Mouse (Mus musculus): ENCODE results near the gene Clstn1.
A peak's percentile ranks its signal among the peaks of the same experiment; 100 is the strongest.

Gene Clstn1

DNA sequence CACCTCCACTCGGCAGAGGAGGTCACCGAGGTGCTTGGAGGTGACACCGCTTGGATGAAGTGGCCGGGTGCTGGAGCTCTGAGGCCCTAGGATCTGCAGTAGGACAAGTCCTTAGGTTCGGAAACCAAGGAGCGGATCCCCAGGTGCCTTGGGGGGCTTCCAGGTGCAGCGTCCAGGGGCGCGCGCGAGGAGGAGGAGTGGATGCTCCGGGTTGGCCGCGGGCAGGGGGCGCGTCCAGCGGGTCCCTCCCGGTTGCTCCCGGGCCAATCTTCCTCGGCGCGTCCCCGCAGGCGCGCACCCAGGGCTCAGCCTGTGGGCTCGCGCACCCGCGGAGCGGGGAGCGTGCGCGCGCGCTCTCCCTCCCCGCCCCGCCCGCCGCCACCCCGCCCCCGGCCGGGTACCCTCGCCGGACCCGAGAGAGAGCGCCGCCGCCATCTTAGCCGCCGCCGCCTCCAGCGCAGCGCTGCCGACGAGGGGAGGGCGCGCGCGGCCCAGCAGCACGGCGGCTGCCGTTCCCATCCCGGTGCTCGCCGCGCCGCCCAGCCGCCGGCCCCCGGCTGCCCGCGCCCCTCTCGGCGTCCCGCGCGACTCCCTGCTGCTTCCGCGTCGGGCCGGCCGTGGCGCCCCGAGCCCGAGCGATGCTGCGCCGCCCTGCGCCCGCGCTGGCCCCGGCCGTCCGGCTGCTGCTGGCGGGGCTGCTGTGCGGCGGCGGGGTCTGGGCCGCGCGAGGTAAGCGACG lies at the start of gene Clstn1:
Gene Clstn1, plus strand, starts transcription at position 425 of the 739 bp plus-strand sequence.
- peak; percentile 86 for DNase-seq (ENCODE audit: low spot score)

DNA sequence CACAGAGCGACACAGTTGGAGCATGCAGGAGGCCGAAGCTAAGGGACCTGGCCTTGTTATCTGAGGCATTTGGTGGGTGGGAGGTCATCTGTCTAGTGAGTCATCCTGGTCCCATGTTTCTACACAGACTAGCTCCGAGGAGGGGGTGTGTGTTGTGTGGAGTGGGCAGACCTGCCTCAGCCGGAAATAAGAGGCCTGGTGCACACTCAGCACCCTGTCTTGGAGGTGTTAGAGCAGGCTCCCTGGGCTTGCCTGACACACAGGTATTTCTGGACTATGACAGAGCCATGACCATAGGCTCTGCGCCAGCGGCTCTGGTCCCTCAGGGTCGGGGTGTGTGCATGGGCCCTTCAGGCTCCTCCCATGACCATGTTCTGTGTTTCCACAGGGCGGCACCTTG lies 46.8 kb upstream of the Clstn1 start:
- no peak for DNase-seq (ENCODE audit: low spot score)

DNA sequence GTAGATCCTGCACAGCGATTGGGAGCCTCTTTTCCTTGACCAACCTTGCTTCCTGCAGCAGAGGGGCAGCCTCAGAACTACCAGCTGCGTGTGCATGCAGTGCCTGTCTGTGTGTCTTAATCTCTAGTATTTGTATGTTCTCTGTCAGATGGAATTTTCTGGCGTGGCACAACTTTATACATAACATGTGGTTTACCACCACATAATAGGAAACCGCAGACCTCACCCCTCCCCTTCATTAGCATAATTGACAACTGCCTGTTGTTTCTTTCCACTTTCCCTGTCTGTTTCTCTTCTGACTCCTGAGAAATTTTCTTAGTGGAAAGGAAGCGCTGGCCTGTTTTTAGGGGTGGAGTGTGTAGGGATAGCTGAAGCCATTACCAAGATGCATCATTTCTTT lies 44.3 kb upstream of the Clstn1 start:
- no peak for DNase-seq (ENCODE audit: low spot score)

DNA sequence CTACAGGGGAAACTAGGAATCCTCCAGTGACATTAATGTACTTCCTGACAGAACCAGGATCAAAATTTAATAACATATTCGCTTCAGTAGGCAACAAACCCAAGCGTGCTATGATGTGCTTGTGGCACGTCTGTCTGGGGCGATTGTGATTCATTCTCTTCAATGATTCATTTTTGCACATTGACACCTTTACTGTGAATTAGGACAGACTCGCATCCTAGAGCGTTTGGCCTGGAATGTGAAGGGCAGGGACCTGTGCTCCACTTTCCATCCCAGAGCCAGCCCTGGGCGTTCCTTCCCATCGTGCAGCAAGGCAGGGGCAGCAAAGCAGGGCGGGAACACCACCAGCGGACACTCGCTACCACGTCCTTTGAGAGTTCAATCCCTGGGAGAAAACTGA lies 43.8 kb upstream of the Clstn1 start:
- DNase-seq (ENCODE audit: low spot score), result no peak

DNA sequence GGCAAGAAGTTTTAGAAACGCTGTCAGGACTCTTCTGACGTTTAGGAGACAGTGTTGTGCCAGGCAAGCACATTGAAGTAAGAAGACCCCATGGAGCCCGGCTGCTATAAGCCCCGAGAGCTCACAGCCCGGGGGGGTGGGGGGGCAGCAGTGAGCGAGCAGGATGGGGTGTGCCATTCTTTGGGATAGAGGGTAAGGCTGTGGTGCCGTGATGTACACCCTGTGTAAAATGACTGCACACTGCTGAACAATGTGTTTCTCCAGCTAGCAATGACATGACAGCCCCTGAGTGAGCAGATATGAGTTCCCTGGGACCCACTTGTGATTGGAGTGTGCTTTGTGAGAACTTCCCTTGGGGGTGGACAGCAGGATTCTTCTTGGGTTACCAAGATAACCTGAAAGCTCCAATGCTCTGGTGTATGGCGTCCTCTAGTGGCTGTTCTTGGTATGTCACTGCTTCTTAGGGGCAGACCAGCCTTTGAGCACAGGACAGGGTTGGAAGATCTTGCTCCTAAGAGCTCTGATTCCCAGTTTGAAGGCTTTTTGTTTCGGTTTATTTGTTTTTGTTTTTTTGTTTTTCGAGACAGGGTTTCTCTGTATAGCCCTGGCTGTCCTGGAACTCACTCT lies 43.2 kb upstream of the Clstn1 start:
- peak; percentile 97 for DNase-seq (ENCODE audit: low spot score)

DNA sequence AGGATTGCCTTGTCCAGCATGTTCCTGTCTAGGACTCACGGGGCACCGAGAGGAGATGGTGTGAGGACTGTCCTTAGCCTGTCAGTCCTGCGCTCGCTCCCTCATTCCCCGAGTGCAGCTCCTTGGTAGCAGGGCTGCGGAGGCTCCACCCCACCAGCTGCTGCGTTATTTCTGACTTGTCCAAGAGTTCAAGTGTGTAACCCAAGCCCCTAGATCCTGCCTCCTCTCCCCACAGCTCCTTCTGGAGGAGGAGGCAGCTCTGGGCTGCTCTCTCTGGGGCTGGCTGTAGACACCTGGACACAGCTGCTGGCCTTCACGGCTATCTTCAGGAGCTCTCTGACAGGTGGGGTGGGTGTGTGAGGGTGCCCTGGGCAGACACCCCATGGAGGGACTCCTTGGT lies 41.4 kb upstream of the Clstn1 start:
- DNase-seq (ENCODE audit: low spot score), result no peak

DNA sequence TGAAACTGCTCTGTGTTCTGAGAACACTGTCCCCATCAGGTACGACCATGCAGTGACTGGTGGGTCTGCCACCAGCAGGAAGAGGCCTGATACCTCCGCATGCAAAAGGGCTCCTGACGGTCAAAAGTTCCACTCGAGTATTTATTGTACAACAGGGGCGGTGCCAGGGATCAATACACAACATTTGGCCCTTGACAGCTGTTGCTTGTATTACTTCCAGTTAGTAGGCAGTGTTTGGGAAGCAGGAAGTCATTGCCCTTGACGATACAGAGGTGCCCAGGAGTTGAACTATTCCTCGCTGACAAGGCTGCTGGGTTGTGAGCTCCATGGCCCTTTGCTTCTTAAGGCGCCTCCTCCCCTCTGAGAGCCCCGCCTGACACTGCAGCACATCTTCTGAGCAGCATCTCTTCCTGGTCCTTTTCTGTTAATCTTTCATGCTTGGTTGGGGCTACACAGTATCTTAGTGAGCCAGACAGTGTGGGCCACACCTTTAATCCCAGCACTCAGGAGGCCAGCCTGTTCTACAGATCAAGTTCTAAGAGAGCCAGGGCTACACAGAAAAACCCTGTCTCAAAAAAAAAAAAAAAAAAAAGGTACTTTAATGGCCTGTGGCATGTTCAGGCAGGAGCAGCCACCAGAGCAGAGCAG lies 39.3 kb upstream of the Clstn1 start:
- no peak for DNase-seq (ENCODE audit: low spot score)

DNA sequence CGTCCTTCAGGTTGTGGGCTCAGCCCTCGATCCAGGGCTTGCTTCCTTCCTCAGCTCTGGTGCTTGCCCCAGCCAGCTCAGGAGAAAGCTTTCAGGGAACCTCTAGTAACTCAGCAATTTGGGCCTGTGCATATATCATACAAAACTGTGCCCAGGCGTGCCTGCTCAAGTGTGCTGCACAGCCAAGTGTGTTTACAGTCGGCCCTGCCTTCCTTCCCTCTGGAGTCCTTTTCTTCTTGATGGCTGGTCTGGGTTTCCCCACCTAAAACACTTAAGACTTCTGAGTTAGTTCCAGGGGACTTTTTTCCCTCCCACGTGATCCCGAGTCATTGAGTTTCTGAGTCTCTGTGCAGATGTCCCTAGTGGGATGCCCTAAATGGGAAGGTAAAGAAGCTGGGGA lies 38.7 kb upstream of the Clstn1 start:
- DNase-seq (ENCODE audit: low spot score), result no peak

DNA sequence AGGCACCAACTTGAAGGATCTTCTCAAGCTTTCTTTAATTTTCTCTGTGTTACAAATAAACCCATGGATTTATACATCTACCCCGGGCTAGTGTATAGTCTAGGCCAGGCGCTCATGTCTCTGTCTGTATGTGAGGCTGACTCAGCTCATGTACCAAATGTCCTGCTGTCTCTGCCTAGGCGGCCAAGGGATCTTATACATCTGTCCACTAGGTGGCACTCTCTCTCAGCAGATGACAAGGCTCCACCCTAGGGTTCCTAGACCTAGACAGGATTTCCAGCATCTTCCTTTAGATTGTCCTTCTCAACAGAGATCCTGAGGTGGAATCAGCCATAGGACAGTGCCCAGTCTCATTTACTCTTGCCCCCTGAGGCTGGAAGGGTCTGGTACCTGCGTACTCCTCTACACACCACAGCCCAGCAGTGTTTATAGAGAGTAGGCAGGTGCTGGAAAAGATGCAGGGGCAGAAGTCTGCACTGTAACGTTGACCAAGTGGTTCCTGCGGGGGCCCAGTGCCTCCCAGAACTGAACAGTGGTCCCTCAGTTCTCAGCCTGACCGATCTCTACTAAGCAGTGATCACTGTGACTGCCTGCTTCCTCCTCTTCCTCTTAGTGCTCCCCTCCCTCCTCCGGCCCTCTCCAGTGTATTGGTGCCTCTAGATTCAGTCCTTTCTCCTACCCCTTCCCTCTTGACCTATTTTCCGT lies 36.9 kb upstream of the Clstn1 start:
- peak; percentile 94 for DNase-seq (ENCODE audit: low spot score)

DNA sequence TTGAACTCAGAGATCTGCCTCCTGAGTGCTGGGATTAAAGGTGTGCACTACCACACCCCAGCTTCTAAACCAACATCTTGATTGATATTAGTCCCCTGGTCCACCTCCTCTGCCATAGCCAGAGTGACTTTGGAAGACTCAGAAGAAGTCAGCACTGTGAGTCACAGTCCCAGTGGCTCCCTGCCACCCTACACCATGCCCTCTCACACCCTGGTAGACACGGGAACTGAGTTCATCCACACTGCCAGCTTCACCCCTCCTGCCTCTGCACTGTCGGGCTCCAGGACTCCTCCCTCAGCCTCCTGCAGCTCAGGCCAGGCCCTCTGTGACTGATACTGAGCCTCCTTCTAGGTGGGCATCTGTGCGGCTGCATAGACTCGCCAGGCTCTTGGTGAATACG lies 35.4 kb upstream of the Clstn1 start:
- DNase-seq (ENCODE audit: low spot score), result no peak

DNA sequence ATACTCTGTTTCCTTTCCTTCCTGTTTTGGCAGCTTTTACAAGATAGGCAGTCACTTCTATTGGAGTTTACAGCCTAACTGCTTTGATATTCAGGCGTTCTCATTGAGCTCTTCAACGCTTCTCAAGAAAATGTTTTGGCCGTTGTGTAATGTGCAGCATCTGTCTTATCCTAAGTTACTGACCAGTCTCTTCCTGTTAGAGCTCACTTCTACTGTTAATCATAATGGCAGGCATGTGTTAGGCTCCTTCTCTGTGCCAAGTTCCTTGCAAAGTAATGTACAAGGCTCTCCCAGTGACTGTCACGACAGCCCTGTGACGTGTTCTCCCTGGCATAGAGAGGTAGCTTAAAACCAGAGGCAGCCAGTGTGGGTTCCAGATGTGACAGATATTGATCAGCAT lies 34.6 kb upstream of the Clstn1 start:
- no peak for DNase-seq (ENCODE audit: low spot score)

DNA sequence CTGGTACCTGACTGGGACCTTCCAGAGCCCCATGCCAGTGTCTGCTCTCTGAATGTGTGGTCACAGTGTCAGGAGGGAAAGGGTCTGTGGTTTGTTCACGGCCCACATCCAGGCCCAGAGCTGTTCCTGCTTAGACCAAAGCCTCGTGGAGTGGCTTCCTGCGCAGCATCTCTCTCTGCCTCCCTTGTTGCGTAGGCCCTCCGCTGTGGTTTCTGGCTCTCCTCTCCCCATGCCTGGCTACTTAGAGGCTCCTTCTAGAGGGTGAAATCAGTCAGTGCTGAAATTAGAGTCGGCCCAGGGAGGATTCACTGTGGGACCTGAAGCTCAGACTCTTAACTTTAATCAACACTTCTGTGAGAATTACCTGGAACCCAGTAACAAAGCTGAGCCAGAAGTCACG lies 32.4 kb upstream of the Clstn1 start:
- no peak for DNase-seq (ENCODE audit: low spot score)

DNA sequence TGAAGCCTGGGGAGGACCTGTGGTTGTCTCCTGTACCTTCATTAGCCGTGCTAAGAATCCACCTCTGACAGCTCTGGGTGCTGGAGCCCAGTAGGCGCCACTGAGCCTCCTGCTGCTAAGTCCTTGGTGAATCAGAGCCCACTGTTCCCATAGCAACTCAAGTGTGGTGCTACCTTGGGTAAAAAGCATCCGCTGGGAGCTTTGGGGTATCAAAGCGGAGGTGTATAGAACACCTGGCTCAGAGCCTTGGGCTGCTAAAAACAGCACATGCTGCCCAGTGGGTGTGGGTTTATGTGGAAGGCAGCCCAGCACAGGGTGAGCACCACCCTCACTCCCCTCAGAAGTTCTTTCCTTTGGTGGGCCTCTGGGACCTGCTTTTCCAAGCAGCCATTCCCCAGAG lies 30.2 kb upstream of the Clstn1 start:
- DNase-seq (ENCODE audit: low spot score), result no peak

DNA sequence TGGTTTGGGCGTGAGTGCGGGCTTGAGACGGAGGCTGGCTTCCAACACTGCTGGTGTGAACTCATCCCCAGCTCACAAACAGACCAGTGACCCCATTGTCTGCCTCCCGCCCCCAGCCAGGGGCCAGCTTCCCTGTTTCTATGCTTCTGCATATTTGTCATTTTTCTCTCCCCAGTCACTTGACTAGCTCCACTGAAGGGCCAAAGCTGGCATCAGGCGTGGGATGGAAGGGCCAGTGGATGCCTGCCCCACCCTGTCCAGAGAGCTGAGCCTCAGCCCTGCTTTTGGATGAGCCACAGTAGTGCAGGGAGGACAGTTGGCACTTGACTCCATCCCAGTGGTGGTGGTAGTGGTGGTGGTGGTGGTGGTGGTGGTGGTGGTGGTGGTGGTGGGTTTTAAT lies 28.4 kb upstream of the Clstn1 start:
- no peak for DNase-seq (ENCODE audit: low spot score)

DNA sequence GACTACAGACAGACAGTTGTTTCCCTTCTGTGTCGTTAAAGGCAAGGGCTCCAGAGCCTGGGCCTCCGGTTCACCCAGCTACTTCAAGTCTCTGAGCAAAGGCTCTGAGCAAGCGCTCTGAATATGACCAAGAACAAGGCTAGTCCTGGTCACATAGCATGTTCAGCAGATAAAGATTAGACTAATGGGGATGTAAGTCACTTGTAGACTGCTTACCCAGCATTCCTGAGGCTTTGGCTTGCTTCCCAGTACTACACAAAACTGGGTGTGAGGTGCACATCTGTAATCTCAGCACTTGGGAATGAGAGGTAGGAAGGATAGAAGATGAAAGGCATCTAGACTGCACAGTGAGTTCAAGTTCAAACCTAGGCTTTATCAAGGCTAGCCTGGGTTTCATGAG lies 27.9 kb upstream of the Clstn1 start:
- DNase-seq (ENCODE audit: low spot score), result no peak

DNA sequence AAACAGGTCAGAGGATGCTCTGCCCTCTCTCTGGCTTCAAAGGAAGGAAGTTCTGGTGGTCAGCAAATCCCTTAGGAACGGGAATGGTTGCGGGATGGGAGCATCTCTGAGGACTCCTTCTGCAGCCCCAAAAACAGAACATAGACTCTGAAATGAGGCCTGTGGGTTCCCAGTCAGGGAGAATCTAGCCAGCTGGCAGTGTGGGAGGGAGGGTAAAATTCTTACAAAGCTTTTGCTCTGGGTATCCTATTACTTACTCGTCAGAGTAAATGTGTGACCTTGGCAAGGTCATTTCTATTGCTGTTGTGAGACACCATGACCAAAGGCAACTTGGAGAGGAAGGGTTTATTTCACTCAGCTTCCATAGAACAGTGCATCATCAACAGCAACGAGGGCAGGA lies 24.9 kb upstream of the Clstn1 start:
- no peak for DNase-seq (ENCODE audit: low spot score)

DNA sequence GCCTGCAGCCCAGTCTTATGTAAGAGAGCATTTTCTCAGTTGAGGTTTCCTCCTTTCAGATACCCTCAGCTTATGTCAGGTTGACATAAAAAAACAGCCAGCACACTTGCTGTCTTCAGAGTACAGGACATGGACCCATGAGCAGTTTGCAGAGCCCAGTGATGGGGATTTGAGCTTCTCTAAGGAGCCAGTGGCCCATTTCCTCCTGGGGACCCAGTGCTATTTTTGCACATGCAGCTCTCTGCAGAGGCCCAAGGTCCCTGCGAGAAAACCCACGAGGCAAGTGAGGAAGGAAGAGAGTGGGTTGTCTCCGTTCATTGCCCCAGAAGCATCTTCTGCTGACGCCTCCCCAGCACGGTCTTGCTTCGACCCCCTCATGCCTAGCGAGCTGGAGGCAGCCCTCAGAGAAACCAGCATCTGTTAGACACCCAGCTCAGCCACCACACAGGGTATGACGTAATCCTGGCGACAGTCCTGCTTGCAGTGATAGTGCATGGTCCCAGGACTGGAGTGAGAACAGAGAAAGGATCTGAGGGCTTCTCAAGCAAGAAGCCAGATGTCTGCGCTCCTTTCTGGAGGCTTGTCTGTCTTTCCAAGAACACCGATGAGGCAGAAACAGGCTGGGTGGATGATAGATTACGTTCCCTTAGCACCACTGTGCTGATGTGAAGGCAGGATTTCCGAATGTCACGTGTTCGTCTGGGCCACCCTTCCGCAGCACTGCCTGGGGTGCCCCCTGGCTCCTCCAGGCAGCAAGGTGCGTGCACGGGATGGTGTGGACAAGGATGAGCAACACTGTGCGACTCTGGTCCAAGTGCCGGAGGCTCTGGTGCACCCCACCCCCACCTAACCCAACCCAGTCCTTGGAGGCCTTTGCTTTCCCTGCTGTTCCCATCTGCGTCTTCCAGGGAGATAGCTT lies 24.0 kb upstream of the Clstn1 start:
- DNase-seq (ENCODE audit: low spot score), result no peak

DNA sequence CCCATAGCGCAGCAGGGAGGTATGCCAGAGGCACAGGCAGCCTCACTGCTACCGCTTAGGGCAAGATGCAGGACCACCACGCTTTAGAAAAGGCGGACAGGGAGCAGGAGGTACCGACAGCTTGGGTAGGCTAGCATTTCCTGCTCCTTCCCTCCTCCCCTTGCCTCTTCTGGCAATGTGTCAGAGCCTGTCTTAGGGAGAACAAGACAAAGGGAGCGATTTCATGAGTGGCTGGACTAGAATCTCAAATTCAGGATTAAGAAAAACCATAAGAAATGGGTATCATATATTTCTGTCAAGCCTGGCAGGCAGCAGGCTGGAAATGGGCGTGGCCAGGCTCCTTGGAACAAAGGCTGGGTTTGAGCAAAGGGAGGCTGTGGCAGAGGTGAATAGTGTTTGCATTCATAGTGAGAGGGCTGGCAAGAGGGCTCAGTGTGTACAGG lies 23.3 kb upstream of the Clstn1 start:
- no peak for DNase-seq (ENCODE audit: low spot score)

DNA sequence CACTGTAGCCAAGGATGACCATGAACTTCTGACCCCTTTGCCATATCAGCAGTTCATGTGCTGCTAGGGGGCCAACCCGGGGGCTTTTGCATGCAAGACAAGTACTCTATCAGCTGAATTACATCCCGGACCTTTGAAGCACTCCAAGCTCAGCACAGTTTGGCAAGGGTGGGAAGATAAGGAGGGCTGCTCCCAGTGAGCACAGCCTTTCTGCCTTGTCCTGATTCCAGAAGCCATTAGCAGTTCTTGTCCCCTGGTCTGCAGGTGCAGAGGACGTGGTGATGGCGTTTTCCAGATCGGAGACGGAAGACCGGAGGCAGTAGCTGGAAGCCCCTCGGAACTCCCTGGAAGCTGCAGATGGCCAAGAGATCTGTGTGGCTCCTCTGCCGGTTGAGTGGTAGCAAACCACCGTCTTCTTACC lies 22.3 kb upstream of the Clstn1 start:
- DNase-seq (ENCODE audit: low spot score), result no peak

DNA sequence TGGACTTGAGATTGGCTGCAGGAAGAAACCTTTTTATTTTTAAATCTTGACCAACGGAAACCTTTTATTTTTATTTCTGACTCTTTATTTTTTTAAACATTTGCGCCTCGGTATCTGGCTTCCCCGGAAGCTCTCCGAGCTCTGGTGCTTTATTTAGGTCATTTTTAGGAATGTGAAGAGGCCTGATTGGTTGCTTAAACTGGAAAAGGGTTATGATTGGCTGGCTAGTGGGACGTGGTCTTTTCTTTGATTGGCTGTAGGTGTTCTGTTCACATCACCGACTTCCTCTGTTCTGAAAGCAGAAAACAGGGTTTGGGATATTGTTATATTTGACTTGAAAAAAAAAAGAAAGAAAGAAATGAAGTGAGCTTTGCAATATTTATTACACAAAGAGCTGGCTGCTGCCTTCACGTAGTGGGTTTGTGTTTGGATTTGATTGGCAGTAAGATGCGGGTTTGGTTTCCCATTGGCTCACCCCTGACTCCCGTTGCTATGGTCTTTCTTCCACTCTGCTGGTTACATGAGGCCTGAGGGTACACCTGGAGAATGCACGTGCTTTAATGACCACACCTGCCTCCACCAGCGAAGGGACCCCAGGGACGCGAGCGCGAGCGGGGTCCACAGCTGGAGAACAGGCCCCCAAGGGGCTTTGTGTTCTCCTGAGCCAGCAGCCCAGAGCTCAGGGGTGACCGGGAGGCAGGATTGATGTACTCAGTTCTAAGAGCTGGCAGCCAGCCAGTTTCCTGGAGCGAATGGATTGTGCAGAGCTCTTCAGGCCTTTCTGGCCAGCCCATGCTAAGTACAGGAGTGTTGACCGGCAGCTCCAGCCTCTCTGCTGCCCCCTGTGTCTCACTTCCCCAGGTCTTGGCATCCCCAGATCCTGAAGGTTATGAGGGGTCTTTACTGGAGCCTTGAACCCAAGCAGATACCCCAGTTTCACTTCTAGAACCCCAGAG lies 21.5 kb upstream of the Clstn1 start:
- peak; percentile 65 for DNase-seq (ENCODE audit: low spot score)

Measured in retina, embryonic 14.5 days (tissue).